Mouse (Mus musculus) liver, embryonic 13.5 days (tissue): ENCODE measurements around the gene Csgalnact2. TPM values are rescaled to one million over a fixed set of nuclear protein-coding genes. Genes with fewer than 3 reads are reported as not detected.

Source experiments
- microRNA-seq: library from miRNA; unstranded; fragments of <30 nt; microRNA quantifications from one replicate; pipeline ENCODE4, GENCODE M21; 2016
- polyA plus RNA-seq: library from polyadenylated mRNA; unstranded; fragments of >200 nt; fragmentation: Nextera tagmentation; extraction: Ambion mirVana; gene quantifications from 2 replicates; pipeline ENCODE4 v1.2.1, GENCODE M21; 2015

Csgalnact2 gene
- polyA plus RNA-seq, 1 experiment from 2014 or later, result 7.7 TPM

Small RNA genes lying within 50 kb of the gene (microRNA-seq; reads per million reads assigned to microRNA genes)
- gene Mir7044, result not detected

Other genes with a start within 250 kb of the Csgalnact2 start
- gene Hnrnpf, start 238.8 kb downstream of the Csgalnact2 start, polyA plus RNA-seq, result 594 and 691 TPM in 2 replicates
- 0.37 and 0.38 TPM in 2 replicates for gene Fxyd4, start 201.4 kb downstream of the Csgalnact2 start, polyA plus RNA-seq
- gene Rasgef1a, start 127.7 kb downstream of the Csgalnact2 start, polyA plus RNA-seq, result 0.05 and 0.06 TPM in 2 replicates
- 0.02 and 0.05 TPM in 2 replicates for gene Ret, start 58.6 kb upstream of the Csgalnact2 start, polyA plus RNA-seq